Mouse (Mus musculus) CH12.LX (cell line): ENCODE measurements around the gene Slc31a1.

ENCODE experiments used
- CHD1 ChIP-seq: IDR thresholded peaks from 2 replicates; pipeline ENCODE4 v1.6.1; 2012; ENCODE audit warnings: low read depth, low read length, improper control_type of control experiment, inconsistent platforms
- CTCF ChIP-seq, 2 experiments: IDR thresholded peaks in 1 of 2; conservative IDR thresholded peaks in 1 of 2; 2 replicates each; pipeline ENCODE4 v1.5.1; 2011 to 2012; ENCODE audit warnings: low read depth in 2 of 2, low read length in 2 of 2, improper control_type of control experiment in 1 of 2, inconsistent platforms in 1 of 2, mild to moderate bottlenecking in 1 of 2, moderate library complexity in 1 of 2
- E2F4 ChIP-seq: IDR thresholded peaks from 2 replicates; pipeline ENCODE4 v1.6.1; 2011; ENCODE audit warnings: low read depth, low read length, improper control_type of control experiment; ENCODE audit not compliant: insufficient replicate concordance
- EP300 ChIP-seq: IDR thresholded peaks from 2 replicates; pipeline ENCODE4 v1.6.1; 2011; ENCODE audit warnings: low read length, improper control_type of control experiment
- IRF4 ChIP-seq: IDR thresholded peaks from 2 replicates; pipeline ENCODE4 v1.6.1; 2014; ENCODE audit warnings: low read depth, mild to moderate bottlenecking, inconsistent platforms, low read length, improper control_type of control experiment
- MAX ChIP-seq: IDR thresholded peaks from 2 replicates; pipeline ENCODE4 v1.6.1; 2011; ENCODE audit warnings: low read length, improper control_type of control experiment
- MYC ChIP-seq: IDR thresholded peaks from 2 replicates; pipeline ENCODE4 v1.6.1; 2011; ENCODE audit warnings: low read depth, mild to moderate bottlenecking, improper control_type of control experiment, low read length
- POLR2A ChIP-seq: IDR thresholded peaks from 2 replicates; pipeline ENCODE4 v1.6.1; 2011; ENCODE audit warnings: low read depth, mild to moderate bottlenecking, improper control_type of control experiment, low read length
- SMC3 ChIP-seq: IDR thresholded peaks from 2 replicates; pipeline ENCODE4 v1.6.1; 2011; ENCODE audit warnings: low read depth, low read length, improper control_type of control experiment
- TBP ChIP-seq: conservative IDR thresholded peaks from 2 replicates; pipeline ENCODE4 v1.6.1; 2011; ENCODE audit warnings: low read depth, low read length, improper control_type of control experiment
- TCF12 ChIP-seq: IDR thresholded peaks from 2 replicates; pipeline ENCODE4 v1.6.1; 2014; ENCODE audit warnings: low read depth, mild to moderate bottlenecking, inconsistent platforms, low read length, improper control_type of control experiment
- USF2 ChIP-seq: conservative IDR thresholded peaks from 2 replicates; pipeline ENCODE4 v1.6.1; 2011; ENCODE audit warnings: low read depth, low read length, improper control_type of control experiment
- ZC3H11A ChIP-seq: IDR thresholded peaks from 2 replicates; pipeline ENCODE4 v1.6.1; 2012; ENCODE audit warnings: low read depth, mild to moderate bottlenecking, inconsistent platforms, low read length, improper control_type of control experiment
- ZKSCAN1 ChIP-seq: IDR thresholded peaks from 2 replicates; pipeline ENCODE4 v1.6.1; 2012; ENCODE audit warnings: low read depth, inconsistent platforms, low read length, improper control_type of control experiment, borderline replicate concordance

- TF ChIP-seq CTCF (conservative IDR thresholded peaks at IDR 0.05 in 1 of 2, IDR thresholded peaks at IDR 0.05 in 1 of 2; ENCODE audit: low read depth in 2 of 2, low read length in 2 of 2) (no peak), MAX (no peak), ZC3H11A (no peak), POLR2A (no peak), TBP (no peak), USF2 (no peak), EP300 (no peak), E2F4 (no peak), ZKSCAN1 (no peak), MYC (no peak), SMC3 (no peak), CHD1 (no peak), IRF4 (no peak), TCF12 (no peak)
Observed at GRCm38 (mm10) chr4:62367586-62367985, 7.1 kb downstream of the Slc31a1 start.
